Mouse (Mus musculus) lung, adult 2 months (tissue): ENCODE measurements at regions not wholly inside any gene's neighbourhood (a gene's known extent, or its start where the extent isn't known, plus 50 kb on each side); places are given as distances from the start of the nearest gene placed in this dataset.

Experiments used
- CTCF ChIP-seq: fragments of 200-500 bp; IDR thresholded peaks from 2 replicates; pipeline ENCODE4 v1.5.1; 2011; ENCODE audit warnings: mild to moderate bottlenecking, low read length, control low read depth; ENCODE audit not compliant: insufficient read depth
- POLR2A ChIP-seq: fragments of 200-500 bp; IDR thresholded peaks from 2 replicates; pipeline ENCODE4 v1.6.1; 2011; ENCODE audit warnings: low read depth, mild to moderate bottlenecking, control low read depth, low read length, borderline replicate concordance; ENCODE audit errors: extremely low read depth

GRCm38 (mm10) chr7:111939631-111940030, 83.7 kb upstream of the Usp47 start:
- TF ChIP-seq CTCF (no peak), POLR2A (no peak)
